Mouse (Mus musculus): ENCODE results near the gene Gm10147.
"Not testable (repeated sequence)": the region's sequence is repeated elsewhere in the genome, so short reads cannot be mapped to it uniquely, and the experiment has no call there.

The Gm10147 gene

DNA sequence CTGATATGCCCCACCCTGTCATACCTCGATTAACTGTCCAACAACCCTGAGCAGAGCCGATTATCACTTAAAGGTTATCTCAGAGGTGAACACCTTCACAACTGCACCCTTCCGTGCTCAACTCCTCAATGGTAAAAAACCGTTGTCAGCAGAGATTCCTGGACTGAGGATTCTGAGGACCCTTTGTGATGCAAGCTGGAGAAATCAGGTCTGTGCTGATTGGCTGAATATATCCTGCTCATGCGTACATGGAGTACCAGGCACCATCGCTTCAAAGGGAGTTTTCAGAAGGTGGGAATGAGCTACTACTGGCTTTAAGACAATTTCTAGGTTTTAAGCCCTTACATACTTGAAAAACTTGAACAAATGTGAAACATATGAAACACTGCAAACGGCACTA lies at the start of gene Gm10147:
Gene Gm10147, minus strand, starts transcription at position 101 of the 400 bp plus-strand sequence.
- DNase-seq (ENCODE audit: extremely low read depth, insufficient read length, low spot score): not testable (repeated sequence)

All from 3134 (cell line).